Mouse (Mus musculus): ENCODE results near the gene Gstm2. TPM values are rescaled to one million over a fixed set of nuclear protein-coding genes. Genes with fewer than 3 reads are reported as not detected.
"Not testable (repeated sequence)": the region's sequence is repeated elsewhere in the genome, so short reads cannot be mapped to it uniquely, and the experiment has no call there.

Gstm2 gene
- total RNA-seq (2021), result 109 and 111 TPM in 2 replicates
- long read RNA-seq, experiment 1, transcript Gstm2-201 (8 exons, 1,064 nt), result major isoform, 113 of 149 reads
- long read RNA-seq, experiment 1, partial matches to known transcripts, result 11 of 149 reads
- long read RNA-seq, experiment 1, other reads (novel, unspliced or antisense), result 25 of 149 reads
- long read RNA-seq, experiment 2, transcript Gstm2-201 (8 exons, 1,064 nt), result major isoform, 91 of 130 reads
- long read RNA-seq, experiment 2, partial matches to known transcripts, result 23 of 130 reads
- long read RNA-seq, experiment 2, other reads (novel, unspliced or antisense), result 16 of 130 reads

DNA sequence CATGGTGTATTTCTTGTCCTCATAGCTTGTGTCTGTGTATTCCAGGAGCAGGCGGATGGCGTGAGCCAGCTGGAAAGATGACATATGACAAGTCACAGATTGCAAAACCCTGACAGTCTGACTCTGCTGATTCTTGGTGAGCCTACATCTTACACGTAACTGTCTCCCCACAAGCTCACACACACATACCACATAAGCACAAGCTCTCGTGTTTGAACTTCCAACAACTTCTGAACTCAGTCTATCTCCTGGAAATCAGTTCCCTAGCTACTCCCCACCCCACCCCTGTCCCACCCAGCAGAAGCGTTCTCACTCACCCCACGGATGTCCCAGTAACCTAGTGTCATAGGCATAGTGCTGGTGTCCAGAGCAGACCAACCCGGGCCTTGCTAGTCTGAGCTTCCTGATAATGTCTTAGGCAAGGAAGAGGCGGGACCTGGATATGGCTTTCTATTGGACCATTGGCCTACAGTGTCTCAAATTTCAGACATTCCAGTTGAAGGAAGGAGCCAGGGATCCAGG lies at the start of gene Gstm2:
Gene Gstm2, minus strand, starts transcription at position 413 of the 522 bp plus-strand sequence.
- DNase-seq, result peak; percentile 78

DNA sequence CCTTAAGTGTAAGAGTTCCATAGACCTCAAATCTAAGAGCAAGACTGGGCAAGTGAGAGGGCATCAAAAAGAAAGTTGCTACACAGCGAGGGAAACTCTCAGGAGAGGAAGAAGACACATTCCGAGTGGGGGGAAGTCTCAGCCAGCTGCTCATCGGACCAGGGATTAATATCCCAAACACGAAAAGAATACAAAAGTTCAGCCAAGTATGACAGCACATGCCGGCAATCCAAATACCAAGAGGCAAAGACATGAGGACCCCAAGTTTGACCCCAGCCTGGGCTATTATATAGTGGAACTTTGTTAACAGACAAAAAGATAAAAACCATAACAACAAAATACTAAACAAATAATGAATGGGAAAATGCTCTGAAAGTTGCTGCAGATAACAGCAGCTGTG lies 46.9 kb upstream of the Gstm2 start:
- no peak for DNase-seq

DNA sequence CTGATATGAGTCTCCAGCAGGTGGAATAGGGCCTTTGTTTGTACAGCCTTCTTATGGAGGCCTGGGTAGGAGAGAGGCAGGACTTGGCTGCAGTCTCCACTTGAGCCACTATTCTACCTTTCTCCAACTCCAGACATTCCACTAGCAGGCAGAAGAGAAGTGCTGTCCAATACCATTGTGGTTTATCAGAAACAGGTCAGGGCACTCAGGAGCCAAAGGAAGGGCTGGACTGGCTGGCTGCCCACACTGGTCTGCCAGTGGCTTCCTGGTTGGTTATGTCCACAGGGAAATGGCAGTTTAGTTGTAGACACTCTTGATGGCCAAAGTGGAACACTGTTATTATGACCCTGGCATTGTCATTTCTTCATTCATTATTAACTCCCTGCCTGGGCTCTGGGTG lies 45.9 kb upstream of the Gstm2 start:
- no peak for DNase-seq

DNA sequence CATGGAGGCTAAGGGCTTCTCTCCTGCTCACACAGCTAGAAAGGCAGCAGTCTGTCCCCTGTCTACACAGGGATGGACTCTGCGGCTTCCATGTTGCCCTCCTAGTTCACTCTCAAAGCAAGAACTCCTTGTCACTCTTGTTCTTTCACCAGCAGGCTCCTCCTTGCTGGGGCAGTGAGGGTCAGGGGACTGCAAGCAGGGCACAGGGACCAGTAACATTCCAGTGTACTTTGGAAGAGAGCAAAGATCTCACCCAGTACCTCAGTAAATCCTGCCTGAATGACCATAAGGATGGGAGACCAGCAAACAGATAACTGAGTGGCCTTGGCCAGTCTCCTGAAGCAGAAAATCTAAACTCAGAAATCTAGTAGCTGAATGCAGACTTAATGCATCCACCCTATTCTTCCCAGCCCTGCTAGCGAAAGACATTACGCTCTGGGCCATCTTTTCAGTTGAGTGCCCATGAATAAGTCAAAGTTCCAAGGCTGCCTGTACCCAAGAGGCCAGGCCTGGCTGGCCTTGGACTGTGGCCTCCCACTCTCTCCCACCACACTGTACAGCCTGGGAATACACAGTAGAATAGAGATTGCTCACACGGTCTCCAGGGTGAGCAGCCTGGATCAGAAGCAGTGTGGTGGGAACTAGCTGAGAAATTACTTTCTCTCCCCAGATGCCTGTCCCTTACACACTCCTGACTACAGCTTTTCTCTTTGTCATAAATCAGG lies 42.5 kb upstream of the Gstm2 start:
- DNase-seq, result no peak

DNA sequence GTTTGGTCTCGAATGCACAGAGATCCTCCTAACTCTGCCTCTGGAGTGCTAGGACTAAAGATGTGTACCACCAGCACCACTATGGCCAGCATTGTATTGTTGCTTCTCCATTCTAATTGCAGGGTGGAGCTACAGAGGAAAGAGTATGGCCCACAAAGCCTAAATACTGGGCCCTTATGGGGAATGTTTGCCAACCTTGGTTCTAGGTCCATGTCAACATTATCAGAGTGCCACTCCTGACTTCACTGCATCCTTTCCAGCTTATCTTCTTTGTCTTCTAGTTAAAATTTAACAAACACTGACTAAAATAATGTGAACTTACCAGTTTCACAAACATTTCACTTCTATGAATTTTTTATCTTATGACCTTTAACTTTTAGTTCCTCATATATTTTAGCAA lies 40.3 kb upstream of the Gstm2 start:
- no peak for DNase-seq

DNA sequence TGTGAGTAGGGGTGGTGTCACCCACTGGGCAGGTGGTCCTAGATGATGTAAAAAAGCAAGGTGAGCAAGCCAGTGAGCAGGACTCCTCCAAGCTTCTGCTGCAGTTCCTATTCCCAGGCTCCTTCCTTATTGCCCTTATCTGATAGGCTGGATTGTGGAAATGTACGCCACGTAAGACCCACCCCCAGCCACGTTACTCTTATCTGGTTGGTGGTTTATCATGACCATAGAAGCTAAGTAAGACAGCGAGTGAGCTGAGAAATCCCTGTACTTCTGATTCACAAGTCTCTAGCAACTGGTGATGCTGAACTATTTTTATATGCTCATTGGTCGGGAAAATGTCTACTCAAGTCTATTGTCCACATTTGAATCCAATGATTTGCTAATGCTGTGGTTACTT lies 39.8 kb upstream of the Gstm2 start:
- no peak for DNase-seq

DNA sequence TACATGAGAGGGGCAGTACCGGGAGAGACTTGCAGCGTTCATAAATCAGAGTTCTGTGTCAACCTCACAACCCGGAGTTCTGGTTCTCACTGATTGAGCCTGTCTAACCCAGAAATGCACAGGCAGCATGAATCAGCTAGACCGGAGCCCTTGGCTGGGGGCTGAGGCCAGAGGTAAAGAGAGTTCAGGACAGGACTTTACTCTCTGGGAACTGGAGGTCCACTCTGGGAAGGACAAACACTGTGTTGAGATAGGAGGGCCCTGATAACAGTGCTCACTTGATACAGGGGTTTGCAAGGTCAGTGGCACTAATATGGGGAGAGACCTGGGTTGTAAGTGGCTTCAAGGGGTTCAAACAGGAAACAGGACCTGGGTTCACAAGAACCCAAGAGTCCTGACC lies 39.1 kb upstream of the Gstm2 start:
- DNase-seq, result no peak

DNA sequence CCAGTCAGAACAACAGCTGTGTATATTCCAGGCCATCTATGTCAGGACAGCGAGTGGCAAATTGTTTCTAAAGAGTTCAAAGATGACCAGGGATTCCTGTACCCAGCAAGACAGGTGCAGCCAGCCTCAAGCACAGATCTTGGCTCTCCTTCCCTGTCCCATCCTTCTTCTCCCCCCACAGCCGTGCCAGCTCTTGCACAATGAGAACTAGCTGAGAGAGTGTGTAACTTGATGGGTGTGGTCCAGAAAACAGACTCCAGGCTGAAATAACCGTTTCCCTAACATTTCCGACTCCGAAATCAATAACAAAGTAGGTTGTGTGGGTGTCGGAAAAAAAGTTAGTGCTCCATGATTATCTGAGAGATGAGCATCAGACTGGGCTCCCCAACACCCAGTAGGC lies 36.4 kb upstream of the Gstm2 start:
- peak; percentile 29 for DNase-seq

DNA sequence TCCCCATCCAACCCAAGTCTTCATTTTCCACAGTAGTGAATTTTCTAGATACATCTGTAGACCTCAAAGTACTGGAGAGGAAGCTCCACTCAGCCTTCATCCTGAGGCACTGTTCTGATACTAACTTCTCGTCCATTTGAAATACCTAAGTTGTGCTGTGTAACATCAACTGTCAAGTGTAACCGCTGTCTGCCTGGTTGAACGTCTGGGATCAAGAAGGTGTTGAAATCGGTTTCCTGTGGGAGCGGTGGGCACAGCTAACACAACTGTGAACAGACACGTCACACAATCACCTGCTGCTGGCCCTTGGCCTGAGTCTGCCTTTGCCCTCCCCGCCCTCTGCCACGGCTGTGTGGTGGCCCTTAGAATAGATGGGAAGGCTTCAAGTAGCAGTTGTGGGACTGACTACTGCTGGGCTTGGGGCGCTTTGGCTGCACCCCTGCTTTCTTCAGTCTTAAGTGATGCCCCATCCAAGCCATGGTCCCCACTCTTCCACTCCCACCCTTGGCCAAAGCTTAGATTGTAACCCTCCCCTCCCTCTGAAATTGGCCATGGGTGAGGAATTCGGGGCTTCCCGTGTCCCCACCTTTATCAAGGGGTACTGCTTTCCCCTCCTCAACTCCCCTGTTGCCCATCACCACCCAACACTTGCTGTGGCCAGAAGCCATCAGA lies 34.2 kb upstream of the Gstm2 start:
- not testable (repeated sequence) for DNase-seq

DNA sequence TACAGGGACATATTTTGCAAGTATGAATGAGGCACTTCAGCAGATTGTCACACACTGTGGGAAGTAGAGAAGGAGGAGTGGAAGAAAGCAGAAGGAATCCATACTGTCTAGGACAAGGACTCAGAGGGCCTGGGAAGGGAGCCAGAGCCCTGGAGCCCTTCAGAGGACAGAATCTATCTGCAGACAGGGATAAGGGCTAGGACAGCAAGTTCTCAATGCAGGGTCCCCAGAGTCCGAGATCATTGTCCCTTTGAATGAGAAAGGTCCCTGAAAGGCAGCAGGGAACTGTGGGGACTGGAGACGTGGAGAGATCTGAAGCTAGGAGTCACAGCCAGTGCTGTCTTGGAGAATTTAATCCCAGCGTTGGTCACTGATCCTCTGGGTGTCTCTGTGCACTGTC lies 33.0 kb upstream of the Gstm2 start:
- DNase-seq, result not testable (repeated sequence)

DNA sequence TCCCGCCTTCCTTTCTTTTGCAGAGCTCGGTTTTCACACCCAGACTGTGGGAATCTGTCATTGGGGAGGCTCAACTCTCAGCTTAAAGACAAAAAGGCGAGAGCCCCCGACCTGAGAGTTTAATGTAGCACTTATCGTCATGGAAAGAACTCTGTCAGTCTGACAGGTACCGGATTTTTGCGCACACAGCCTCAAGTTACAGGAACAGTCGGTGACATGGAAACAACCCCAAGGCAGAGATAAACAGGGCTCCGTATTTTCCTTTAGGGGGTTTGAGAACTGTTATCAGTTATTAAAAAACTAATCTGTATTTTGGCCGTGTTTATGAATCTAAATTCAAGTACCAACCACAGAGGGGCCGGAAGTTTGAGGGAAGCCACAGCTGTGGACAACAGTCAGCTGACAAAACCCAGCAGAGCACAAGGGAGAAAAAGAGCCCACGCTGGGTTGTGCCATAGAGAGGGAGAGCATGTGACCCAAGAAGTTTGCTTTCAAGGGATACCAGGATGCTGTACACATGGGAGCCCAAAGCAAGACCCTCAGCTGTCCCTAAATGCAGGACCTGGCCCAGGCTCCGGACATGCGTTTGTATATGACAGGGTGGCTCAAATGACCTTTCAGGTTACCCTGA lies 32.1 kb upstream of the Gstm2 start:
- DNase-seq, result peak; percentile 20

DNA sequence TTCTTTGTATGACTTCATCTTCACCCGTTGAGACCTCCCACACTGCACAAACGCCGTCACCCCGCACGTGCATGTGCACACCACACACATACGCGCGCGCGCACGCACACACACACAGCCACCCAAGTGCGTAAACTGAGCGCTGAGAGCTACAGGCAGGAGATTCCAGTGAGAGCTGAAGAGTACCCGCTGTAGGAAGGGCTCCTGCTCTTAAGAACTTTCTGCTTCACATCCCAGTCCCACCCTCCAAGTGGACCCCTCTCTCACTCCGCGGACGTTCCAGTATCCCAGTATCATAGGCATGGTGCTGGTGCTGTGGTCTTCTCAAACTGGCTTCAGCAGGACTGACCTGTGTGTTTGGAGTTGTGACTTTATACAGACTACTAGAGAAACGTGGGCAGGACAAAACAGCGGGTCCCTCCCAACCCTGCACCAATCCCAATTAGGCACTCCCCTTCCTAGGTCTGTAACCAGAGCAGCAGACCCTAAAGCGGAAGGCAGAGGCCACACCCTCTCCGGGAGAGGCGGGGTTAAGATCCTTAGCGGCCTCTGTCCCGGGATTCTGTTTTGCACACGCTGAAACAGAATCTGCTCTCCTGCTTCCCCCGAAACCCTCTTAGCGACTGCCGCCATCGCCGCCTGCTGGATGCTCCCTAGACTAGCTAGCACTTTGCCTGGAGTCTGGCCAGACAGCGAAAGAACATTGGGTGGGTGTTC lies 31.4 kb upstream of the Gstm2 start, which contains the start of gene Gstm1:
Gene Gstm1, minus strand, starts transcription at position 501 of the 717 bp plus-strand sequence.
- peak; percentile 96 for DNase-seq

DNA sequence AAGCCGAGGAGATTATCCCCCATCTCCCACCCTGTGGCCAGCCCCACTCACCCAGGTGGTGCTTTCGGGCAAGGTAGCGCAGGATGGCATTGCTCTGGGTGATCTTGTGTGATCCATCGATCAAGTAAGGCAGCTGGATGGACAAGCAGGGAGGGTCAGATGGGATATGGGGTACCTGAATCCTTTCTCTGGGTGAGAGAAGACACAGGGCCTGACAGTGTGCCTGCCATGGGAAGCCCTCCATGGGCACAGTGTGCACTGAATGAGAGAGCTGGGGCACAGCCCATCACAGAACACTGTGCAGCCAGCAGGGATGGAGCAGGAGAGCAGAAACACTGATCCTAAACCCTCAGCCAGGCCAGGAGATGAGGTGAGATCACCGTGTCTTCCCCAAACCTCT lies 30.2 kb upstream of the Gstm2 start:
- DNase-seq, result not testable (repeated sequence)

DNA sequence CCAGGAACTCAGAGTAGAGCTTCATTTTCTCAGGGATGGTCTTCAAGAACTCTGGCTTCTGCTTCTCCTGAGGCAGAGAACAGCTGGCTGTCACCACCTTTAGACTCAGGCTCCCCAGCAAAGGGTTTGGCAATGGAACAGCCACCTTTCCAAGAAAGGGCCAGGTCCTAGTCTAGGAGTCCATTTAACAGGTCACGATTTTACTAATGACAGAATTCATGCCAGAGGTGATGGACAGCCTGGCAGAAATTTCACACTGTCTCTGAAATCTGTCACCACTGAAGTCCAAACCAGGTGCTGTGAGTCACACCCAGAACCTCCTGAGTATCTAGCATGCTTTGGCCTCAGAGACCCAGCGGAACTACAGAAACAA lies 28.7 kb upstream of the Gstm2 start:
- DNase-seq, result no peak

DNA sequence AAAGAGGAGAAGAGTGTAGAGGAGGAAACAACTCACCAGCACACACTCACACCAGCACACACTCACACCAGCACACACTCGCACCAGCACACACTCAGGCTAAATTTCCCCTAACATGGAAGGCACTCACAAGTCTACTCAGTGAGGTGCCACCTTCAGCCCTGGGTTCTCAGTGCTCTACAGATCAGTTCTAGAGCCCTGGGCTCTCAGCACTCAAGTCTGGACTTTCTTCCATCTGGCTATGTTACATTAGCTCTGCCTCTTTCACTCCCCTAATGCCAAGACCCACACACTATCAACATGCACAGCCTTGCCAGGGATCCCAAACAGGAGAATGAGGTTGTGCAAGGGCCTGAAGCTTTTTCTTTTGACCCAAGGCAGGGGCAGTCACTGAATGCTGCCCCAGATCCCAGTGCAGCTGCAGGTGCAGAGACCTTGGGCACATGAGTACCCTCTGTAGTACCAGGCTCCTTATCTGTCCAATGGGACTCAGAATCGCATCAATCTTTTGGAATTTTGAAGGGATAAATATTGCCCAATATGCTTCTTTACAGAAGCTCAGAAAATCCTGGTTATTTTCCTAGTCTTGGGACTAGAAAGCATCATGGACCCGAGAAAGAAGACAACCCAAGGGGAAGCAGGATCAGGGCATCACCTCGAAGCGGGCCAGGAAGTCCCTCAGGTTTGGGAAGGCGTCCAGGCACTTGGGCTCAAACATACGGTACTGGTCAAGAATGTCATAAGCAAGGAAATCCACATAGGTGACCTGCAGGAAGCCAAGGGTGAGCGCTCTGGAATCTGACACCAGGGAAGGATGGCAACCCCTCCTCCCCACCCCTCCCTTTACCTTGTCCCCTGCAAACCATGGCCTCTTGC lies 28.1 kb upstream of the Gstm2 start:
- no peak for DNase-seq

DNA sequence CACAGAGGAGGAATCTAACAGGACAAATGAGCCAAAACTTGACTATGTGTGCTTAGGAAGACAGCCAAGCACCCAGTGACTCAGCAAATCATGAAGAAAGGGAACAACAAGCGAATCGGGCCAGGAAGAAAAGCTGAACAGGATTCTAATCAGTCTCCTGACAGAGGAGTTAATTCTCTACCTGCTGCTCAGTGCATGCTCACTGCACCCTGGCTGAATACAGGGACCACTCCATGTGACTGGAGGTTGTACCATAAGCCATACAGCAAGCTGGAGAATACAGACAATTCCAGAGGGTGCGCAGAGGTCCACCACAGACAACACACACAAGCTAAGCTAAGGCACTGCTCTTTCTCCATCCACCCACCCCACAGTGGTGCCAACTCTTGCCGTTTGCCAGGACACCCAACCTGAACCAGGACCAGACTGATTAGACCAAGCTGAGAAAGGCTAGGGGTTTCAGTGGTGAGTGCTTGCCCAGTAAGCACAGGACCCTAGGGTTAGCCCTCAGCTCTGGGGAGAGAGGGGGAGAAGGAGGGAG lies 27.1 kb upstream of the Gstm2 start:
- peak; percentile 73 for DNase-seq

DNA sequence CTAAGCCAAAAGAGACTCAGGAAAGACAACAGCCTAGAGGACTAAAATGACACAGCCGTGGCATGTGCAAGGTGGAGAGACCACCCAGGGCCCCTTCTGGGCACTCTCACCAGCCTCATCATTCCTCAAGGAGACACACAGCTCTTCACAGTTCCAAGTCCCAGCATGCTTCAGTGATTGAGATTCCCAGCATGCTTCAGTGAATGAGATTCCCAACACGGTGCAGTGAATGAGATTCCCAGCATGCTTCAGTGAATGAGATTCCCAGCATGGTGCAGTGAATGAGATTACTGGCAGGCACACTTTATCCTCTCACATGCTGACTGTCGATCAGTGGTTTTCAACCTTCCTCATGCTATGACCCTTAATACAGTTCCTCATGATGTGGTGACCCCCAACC lies 25.3 kb upstream of the Gstm2 start:
- DNase-seq, result no peak

DNA sequence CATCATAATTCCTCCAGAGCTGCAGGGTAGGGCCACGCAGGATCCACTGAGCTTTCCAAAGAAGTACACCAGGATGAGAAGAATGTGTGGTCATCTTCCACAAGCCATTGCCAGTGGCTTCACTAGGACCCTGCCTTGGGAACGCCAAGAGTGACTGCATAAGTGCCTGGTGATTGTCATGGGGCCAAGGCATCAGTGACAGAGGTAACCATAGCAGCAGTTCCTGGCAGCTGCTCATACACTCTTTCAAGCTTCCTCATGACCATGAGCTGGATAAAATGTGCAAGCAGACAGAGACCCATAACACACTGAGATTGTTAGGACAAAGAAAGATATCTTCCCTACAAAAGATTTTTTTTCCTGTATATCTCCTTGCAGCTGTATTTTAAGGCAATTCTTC lies 24.0 kb upstream of the Gstm2 start:
- DNase-seq, result peak; percentile 70

DNA sequence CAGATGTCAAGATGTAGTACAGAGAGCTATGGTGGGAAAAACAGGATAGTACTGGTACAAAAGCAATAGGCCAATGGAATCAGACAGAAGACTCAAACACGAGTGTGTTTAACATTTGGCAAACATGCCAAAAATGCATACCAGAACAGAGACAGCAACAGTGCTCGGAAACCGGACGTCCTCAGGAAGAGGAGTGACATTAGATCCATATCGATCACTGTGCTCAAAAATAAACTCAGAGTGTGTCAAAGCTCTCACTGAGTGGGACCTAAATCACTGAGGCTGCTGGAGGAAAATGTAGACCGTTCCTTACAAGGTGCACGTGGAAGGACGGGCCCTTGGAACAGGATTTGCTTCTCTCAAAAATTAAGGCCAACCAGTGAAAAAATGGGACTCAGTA lies 15.8 kb upstream of the Gstm2 start:
- no peak for DNase-seq

DNA sequence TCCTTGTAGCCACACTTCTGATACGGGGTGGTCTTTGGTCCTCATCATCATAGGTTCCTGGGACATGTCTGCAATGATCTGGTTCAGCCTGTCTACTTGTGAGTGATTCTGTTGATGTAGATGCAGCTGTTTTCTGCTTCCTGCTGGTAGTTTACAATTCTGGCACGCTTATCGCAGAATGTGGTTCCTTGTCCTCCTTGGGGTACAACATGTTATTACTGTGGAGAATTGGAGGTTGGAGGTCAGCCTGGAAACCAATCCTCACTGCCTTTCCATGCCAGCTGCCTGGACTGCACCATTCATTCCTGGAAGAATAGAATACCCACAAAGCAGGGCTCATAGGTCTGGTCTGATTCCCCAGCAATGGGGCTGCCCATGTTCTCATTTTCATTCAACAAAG lies 13.2 kb upstream of the Gstm2 start:
- no peak for DNase-seq

DNA sequence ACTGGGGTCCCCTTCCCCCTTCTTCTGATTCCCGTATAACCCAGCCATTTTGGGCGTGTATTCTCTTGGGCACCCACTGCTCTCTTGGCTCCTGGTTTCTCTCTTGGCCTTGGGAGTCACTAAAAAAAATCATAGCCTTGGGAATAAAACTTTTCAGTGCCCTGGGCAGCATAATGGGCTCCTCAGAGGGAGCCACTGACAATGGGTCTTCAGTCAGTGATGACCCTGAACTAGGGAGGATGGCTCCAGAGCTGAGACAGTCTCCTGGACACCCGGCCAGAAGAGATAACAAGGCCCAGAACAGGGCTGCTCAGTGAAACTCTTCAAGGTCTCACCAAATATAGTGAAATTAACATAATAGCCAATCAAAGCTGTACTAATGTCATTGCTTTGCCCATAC lies 12.3 kb upstream of the Gstm2 start:
- DNase-seq, result no peak

Measured in adrenal gland, postnatal 14 days (tissue).